Mouse (Mus musculus): Measurements from ENCODE around the gene Pdgfc. TPM values are rescaled to one million over a fixed set of nuclear protein-coding genes. Genes with fewer than 3 reads are reported as not detected.

Pdgfc gene
- polyA plus RNA-seq, 1 experiment from 2014 or later: 7.7 TPM

- Histone ChIP-seq H3K4me1 (peaks cover 8% of the 10 kb centered on the region; the same call in 1 of the 2 replicates), H3K27me3 (ENCODE audit: low read depth, poor library complexity, severe bottlenecking) (0 out of 2 replicates have a peak, but pooled peaks cover 11% of the 10 kb centered on the region), H3K36me3 (no peaks in the 10 kb centered on the region), H3K4me3 (no peak overlapping the region), H3K9me3 (replicated peaks) (no peaks in the 10 kb centered on the region), H3K27ac (replicated peaks) (no peak overlapping the region)
- no peak for DNase-seq (ENCODE audit: low spot score)
- 73% methylated on average over 2 of the region's 2 CpGs for WGBS
These were observed 5.9 kb upstream of the Pdgfc start for GRCm38 (mm10) chr3:81030311-81030710.

GRCm38 (mm10) chr3:81032014-81032413 is 4.2 kb upstream of the Pdgfc start:
- DNase-seq (ENCODE audit: low spot score): no peak
- 69% methylated on average over 4 of the region's 4 CpGs for WGBS

GRCm38 (mm10) chr3:81034336-81035102 is 1.7 kb upstream of the Pdgfc start:
- peaks cover 30% of the 10 kb centered on the region for H3K27me3 ChIP-seq (ENCODE audit: low read depth, poor library complexity, severe bottlenecking)
- no peak overlapping the region for H3K4me3 ChIP-seq
- 69% methylated on average over 6 of the region's 6 CpGs for WGBS
- no peak for DNase-seq (ENCODE audit: low spot score)
- no peaks in the 10 kb centered on the region for H3K36me3 ChIP-seq
- H3K4me1 ChIP-seq: peaks cover 23% of the 10 kb centered on the region
- H3K9me3 ChIP-seq (replicated peaks): no peaks in the 10 kb centered on the region
- H3K27ac ChIP-seq (replicated peaks): no peak overlapping the region

More at GRCm38 (mm10) chr3:81032014-81032413, 4.2 kb upstream of the Pdgfc start:
- Histone ChIP-seq H3K27me3 (ENCODE audit: low read depth, poor library complexity, severe bottlenecking) (peaks cover 18% of the 10 kb centered on the region), H3K27ac (replicated peaks) (no peak overlapping the region), H3K4me3 (no peak overlapping the region), H3K9me3 (replicated peaks) (no peaks in the 10 kb centered on the region), H3K36me3 (no peaks in the 10 kb centered on the region), H3K4me1 (peaks cover 13% of the 10 kb centered on the region)

- peak; percentile 81 for DNase-seq (ENCODE audit: low spot score)
- Histone ChIP-seq H3K27ac (replicated peaks) (peak overlapping the region; percentile 94), H3K36me3 (no peaks in the 10 kb centered on the region), H3K4me3 (peak overlapping the region; percentile 82), H3K27me3 (ENCODE audit: low read depth, poor library complexity, severe bottlenecking) (peaks cover 30% of the 10 kb centered on the region), H3K9me3 (replicated peaks) (no peaks in the 10 kb centered on the region), H3K4me1 (peaks cover 15% of the 10 kb centered on the region)
- under 1% methylated on average over 64 of the region's 68 CpGs for WGBS
These were observed 517 bp downstream of the Pdgfc start for GRCm38 (mm10) chr3:81036554-81037311.

GRCm38 (mm10) chr3:81037312-81037859 is 1.2 kb downstream of the Pdgfc start:
- Histone ChIP-seq H3K27me3 (ENCODE audit: low read depth, poor library complexity, severe bottlenecking) (peaks cover 30% of the 10 kb centered on the region), H3K9me3 (replicated peaks) (no peaks in the 10 kb centered on the region), H3K4me3 (peak overlapping the region; percentile 82), H3K36me3 (no peaks in the 10 kb centered on the region), H3K27ac (replicated peaks) (peak overlapping the region; percentile 94), H3K4me1 (peaks cover 15% of the 10 kb centered on the region)
- peak; percentile 72 for DNase-seq (ENCODE audit: low spot score)
- WGBS: under 1% methylated on average over 34 of the region's 34 CpGs

- H3K4me3 ChIP-seq: no peak overlapping the region; the same call in 1 of the 2 replicates
- 66% methylated on average over 2 of the region's 2 CpGs for WGBS
- no peak overlapping the region for H3K27ac ChIP-seq (replicated peaks)
These were observed 3.0 kb downstream of the Pdgfc start for GRCm38 (mm10) chr3:81039131-81039653.

GRCm38 (mm10) chr3:81044653-81045343 is 8.6 kb downstream of the Pdgfc start:
- no peak for DNase-seq (ENCODE audit: low spot score)
- Histone ChIP-seq H3K36me3 (no peaks in the 10 kb centered on the region), H3K27me3 (ENCODE audit: low read depth, poor library complexity, severe bottlenecking) (no peaks in the 10 kb centered on the region), H3K9me3 (replicated peaks) (no peaks in the 10 kb centered on the region), H3K4me3 (no peak overlapping the region), H3K27ac (replicated peaks) (no peak overlapping the region), H3K4me1 (peaks cover 20% of the 10 kb centered on the region)
- 71% methylated on average over 2 of the region's 2 CpGs for WGBS

More at GRCm38 (mm10) chr3:81039131-81039653, 3.0 kb downstream of the Pdgfc start:
- Histone ChIP-seq H3K9me3 (replicated peaks) (no peaks in the 10 kb centered on the region), H3K4me1 (peaks cover 18% of the 10 kb centered on the region), H3K36me3 (no peaks in the 10 kb centered on the region), H3K27me3 (ENCODE audit: low read depth, poor library complexity, severe bottlenecking) (peaks cover 30% of the 10 kb centered on the region)
- DNase-seq (ENCODE audit: low spot score): no peak

GRCm38 (mm10) chr3:81045344-81046050 is 9.3 kb downstream of the Pdgfc start:
- Histone ChIP-seq H3K27me3 (ENCODE audit: low read depth, poor library complexity, severe bottlenecking) (no peaks in the 10 kb centered on the region), H3K36me3 (no peaks in the 10 kb centered on the region), H3K4me3 (no peak overlapping the region), H3K4me1 (peaks cover 20% of the 10 kb centered on the region), H3K27ac (replicated peaks) (no peak overlapping the region), H3K9me3 (replicated peaks) (no peaks in the 10 kb centered on the region)
- WGBS: 87% methylated on average over 5 of the region's 5 CpGs
- DNase-seq (ENCODE audit: low spot score): no peak

GRCm38 (mm10) chr3:81046652-81047607 is 10.7 kb downstream of the Pdgfc start:
- no peak overlapping the region for H3K4me3 ChIP-seq
- no peak overlapping the region for H3K27ac ChIP-seq (replicated peaks)
- H3K27me3 ChIP-seq (ENCODE audit: low read depth, poor library complexity, severe bottlenecking): no peaks in the 10 kb centered on the region
- WGBS: 89% methylated on average over 10 of the region's 10 CpGs
- no peaks in the 10 kb centered on the region for H3K36me3 ChIP-seq
- peaks cover 20% of the 10 kb centered on the region for H3K4me1 ChIP-seq
- no peak for DNase-seq (ENCODE audit: low spot score)
- no peaks in the 10 kb centered on the region for H3K9me3 ChIP-seq (replicated peaks)

- no peaks in the 10 kb centered on the region for H3K36me3 ChIP-seq
- H3K27ac ChIP-seq (replicated peaks): no peak overlapping the region
- H3K4me3 ChIP-seq: no peak overlapping the region
- no peaks in the 10 kb centered on the region for H3K27me3 ChIP-seq (ENCODE audit: low read depth, poor library complexity, severe bottlenecking)
- no peaks in the 10 kb centered on the region for H3K9me3 ChIP-seq (replicated peaks)
- peaks cover 12% of the 10 kb centered on the region for H3K4me1 ChIP-seq
- DNase-seq (ENCODE audit: low spot score): no peak
These were observed 15.3 kb downstream of the Pdgfc start for GRCm38 (mm10) chr3:81051522-81051921.

- 90% methylated on average over 6 of the region's 6 CpGs for WGBS
- no peak overlapping the region for H3K4me3 ChIP-seq
- no peaks in the 10 kb centered on the region for H3K36me3 ChIP-seq
- H3K27me3 ChIP-seq (ENCODE audit: low read depth, poor library complexity, severe bottlenecking): no peaks in the 10 kb centered on the region
- DNase-seq (ENCODE audit: low spot score): no peak
- peaks cover 12% of the 10 kb centered on the region for H3K4me1 ChIP-seq
- no peaks in the 10 kb centered on the region for H3K9me3 ChIP-seq (replicated peaks)
- H3K27ac ChIP-seq (replicated peaks): no peak overlapping the region
These were observed 16.2 kb downstream of the Pdgfc start for GRCm38 (mm10) chr3:81052422-81052821.
